Mouse (Mus musculus) telencephalon, adult 2 months (tissue): ENCODE data around the gene Hexim1.

Experiments used
- DNase-seq: peaks from one replicate; pipeline ENCODE4 v3.0.0-alpha.2; 2011; ENCODE audit warnings: low read depth, low spot score

The Hexim1 gene

DNA sequence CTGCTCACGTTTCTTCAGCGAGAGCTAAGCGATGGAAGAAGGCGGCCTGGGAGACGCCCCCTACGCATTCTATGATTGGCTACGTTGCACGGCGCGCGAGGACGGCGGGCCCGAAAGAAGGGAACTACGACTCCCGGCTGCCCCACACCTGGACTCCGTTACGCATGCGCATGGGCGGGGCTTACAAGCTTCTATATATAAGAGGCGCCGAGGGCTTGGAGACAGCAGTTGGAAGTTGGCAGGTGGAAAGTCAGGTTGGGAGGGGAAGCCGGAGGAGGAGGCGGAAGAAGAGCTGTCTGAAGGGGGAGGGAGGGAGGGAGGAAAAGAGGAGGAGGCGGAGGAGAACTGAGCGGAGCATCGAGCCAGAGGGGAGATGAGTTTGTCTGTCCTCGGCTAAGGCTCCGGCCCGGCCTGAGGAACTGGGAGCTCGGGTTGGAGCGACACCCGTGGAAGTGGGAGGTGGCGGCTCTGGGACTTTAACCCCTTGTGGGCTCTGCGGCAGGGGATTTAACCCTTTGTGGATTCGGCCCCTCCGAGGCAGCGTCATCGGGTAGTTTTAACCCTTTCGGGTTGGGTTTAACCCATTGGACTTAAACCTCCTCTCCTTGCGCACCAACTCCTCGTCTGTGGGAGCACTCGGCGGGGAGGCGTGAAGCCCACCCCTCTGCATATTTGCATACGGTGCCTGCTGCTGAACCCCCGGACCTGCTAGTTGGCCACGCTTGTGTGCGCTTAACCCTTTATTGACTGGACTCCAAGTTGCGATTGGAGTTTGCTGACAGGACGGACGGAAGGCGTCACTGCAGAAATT, at the start of gene Hexim1:
Hexim1 (plus strand) TSS at position 224 of the 811 bp plus-strand sequence.
- DNase-seq: peak; percentile 100

DNA sequence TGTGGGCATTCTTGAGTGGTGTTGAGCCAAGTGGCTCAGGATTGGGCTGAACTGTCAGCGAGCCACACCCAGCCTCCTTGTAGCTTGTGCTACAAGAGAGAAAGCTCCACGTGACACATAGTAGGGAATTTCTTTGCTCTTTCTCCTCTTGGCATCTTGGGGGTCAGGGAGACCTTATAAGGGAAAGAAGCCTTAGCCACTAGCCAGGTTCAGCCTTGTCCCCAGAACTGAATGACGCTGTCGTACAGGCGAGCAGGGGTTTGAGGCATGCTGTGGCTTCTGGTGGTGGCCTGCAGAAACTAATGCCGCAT, 49.0 kb upstream of the Hexim1 start:
- no peak for DNase-seq

DNA sequence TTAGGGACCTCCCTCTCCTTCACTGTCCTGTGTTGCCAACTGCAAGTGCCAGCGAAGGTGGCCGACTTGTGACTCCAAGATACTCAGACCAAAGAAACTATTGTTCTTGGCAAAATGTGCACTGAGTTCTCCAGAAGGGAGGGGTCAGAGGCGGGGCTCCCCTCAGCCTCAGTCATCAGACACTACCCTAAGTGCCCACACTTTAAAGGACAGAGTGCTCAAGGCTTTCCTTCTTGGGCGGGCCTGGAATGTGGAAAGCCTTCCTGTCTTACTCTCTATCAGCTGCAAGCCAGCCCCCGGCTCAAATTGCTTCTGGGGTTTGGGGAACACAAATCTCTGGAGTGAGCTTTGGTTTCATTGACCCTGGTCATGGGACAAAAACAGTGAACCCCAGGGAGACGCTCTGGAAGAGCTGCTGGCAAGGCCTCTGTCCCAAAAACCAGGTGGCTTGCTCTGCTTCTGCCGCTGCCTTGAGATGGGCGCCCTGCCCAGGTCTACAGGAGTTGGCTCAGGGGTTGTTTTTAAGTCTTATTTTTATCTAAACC, 48.5 kb upstream of the Hexim1 start:
- DNase-seq: no peak

- no peak for DNase-seq
Observed at GRCm38 (mm10) chr11:103068272-103068671, 47.8 kb upstream of the Hexim1 start.

DNA sequence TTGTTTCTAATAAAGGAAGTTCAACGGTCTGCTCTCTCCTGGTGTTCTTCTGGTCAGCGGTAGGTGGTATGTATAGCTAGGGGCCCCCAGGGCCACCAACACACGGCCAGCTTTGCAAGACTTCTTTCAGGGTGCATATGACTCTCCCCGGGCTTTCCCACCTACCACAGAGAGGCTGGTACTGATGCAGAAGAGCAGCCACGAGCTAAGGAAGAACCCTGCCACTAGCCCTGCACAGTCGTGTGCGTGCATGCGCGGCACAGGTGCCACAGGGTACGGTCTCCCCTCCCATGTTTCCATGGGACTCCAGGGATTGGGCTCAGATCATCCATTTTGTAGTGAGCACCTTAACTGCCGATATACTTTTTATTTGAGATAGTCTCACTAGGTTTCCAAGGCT, 47.1 kb upstream of the Hexim1 start:
- DNase-seq: no peak

GRCm38 (mm10) chr11:103069731-103070130, 46.3 kb upstream of the Hexim1 start:
- DNase-seq: no peak

DNA sequence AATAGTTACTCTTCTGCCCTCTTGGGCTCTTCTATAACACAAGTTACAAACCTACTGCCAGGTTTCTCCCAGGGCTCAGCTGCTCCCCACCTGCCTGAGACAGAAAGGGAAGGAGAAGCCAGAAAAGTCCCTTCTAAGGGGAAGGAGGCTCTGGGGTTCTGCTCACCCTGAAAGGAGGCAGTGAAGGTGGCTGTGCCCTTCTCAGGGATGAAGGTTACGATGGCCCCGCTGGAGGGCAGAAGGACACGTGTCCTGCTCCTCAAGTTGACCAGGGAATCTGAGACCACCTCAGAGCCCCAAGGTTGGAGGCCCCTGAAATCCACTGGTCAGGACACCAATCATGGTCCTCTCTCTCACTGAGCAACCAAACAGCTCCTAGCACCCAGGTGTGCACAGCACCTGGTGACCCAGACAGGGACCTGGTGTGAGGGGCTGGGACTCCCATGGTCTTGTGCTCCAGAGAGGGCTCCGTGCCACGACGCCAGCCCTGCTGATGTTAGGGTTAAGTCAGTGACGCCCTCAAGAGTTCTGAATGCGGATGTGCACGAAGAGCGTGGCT, 45.6 kb upstream of the Hexim1 start:
- DNase-seq: no peak

DNA sequence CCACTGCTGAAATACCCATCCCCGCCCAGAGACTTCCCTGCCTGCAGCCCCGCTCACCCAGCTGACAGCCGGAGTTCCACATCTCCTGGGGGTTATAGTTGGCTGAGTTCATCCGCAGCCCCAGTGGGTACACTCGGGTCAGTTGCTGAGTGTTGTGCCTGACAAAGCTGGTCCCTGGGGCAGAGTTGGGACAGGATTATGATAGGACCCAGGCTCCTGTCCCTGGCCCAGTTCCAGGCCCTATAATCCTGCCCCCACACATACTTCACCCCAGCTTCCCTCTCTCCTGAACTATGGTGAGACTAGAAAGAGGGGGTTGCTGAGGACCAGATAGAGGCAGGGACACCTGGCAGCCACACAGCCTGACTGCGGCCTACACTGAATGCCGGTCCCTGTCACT, 42.4 kb upstream of the Hexim1 start:
- DNase-seq: no peak

DNA sequence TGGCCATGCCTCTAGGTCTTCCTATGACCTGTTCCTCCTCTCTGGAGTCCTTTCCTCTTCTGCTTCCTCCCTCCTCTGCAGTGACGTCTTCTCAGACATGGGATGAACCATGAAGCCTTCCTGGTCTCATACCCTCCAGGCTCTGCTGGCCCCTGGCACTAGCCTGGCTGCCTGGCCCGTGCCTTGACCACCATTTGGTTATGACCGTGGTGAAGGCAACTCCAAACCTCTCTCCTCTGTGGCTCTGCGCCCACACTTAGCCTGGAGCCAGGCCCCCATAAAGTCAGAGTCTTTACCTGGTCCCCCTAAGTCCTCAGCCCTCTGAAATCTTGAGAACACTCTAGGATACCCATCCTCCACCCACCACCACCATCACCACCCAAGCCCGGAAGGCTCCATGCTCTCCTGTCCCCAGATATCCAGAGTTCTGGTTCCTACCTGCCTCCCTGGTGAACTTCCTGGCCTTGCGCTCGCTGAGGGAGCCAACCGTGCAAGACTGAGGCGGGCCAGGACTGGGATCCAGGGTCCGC, 41.8 kb upstream of the Hexim1 start:
- no peak for DNase-seq

- DNase-seq: no peak
Observed at GRCm38 (mm10) chr11:103074796-103075323, 41.2 kb upstream of the Hexim1 start.

DNA sequence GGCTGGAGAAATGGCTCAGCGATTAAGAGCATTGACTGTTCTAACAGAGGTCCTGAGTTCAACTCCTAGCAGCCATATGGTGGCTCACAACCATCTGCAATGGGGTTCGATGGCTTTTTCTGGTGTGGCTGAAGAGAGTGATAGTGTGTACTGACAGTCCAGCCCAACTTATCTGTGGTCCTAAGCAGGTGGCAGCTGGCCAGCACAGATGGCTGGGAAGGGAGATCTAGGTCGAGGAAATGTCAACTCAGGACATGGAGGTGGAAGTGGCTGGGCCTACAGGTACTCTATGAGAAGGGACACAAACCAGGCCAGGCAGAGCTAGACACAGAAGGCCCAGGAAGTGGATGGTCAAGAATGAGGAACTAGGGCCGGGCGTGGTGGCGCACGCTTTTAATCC, 40.0 kb upstream of the Hexim1 start:
- DNase-seq: no peak

- no peak for DNase-seq
Observed at GRCm38 (mm10) chr11:103076581-103076980, 39.5 kb upstream of the Hexim1 start.

DNA sequence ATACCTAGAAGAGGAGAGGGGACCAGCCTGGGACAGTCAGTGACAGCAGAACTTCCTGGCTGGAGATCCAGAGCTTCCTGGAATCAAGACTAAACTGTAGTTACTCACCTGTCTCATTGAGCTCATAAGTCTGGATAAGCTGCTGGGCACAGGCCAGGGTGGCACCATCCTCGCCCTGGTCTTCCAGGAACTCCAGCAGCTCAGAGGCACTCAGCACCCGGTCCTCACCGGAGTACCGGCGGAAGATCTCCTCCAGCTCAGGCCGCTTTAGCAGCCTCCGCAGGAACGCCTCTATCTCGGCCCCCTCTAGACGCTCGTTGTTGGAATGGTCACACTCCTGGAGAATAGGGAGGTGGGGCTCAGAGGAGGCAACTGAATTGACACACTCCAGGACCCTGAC, 37.9 kb upstream of the Hexim1 start:
- DNase-seq: no peak

GRCm38 (mm10) chr11:103080323-103081091, 35.5 kb upstream of the Hexim1 start:
- DNase-seq: no peak

- DNase-seq: no peak
Observed at GRCm38 (mm10) chr11:103081631-103082030, 34.4 kb upstream of the Hexim1 start.

- DNase-seq: no peak
Observed at GRCm38 (mm10) chr11:103093306-103093705, 22.7 kb upstream of the Hexim1 start.

- no peak for DNase-seq
Observed at GRCm38 (mm10) chr11:103093862-103094833, 21.9 kb upstream of the Hexim1 start.

- no peak for DNase-seq
Observed at GRCm38 (mm10) chr11:103095107-103095670, 20.8 kb upstream of the Hexim1 start.

DNA sequence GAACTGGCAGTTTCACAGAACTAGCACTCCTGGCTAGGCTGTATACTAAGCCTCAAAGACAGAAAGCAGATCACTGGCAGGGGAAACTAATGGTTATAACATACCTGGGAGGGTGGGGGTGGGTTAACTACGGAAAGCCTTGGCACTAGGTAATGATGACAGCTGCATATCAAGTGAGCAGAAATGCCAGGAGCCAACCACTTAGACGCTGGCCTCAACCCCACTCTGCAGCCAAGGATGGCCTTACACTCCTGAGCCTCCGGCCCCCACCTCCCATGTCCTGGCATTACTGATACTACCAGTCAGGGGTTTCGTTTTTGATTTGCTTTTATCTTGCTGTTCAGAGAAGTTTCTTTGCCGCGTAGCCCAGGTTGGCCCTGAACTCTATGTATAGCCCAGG, 20.2 kb upstream of the Hexim1 start:
- no peak for DNase-seq
